Mouse (Mus musculus): ENCODE results near the gene Ldlrad3.

- TF ChIP-seq CTCF (IDR thresholded peaks at IDR 0.05) (no peak), EP300 (IDR thresholded peaks at IDR 0.05) (peak; percentile 20; the same call in 1 of the 2 replicates)
Measured at GRCm38 (mm10) chr2:101983853-101984543, 202.2 kb downstream of the Ldlrad3 start.
